In the genomic region with DNA sequence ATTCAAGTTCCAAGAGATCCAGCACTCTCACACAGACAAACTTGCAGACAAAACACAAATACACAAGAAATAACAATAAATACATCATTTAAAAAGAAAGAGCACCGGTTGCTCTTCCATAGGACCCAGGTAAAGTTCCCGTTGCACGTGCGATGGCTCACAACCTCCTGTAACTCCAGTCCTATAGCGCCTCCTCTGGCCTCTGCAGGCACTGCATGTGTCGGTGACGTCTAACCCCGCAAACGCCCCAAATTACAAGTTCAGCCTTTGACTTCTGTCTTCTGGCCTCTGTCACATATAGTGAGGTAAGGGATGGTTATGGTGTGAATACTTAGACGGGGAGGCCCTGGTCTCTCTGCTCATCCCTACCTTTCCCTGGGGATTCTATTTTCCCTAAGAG, we compare ENCODE assay signal across 13 mouse cellular contexts. TPM values are rescaled to one million over a fixed set of nuclear protein-coding genes. Genes with fewer than 3 reads are reported as not detected.
DNase-seq lines count a peak whose midpoint lies in the region; ATAC-seq and TF ChIP-seq lines count a peak whose summit lies in the region.
"Had no signal": no experiment of that assay in that cellular context is flagged by ENCODE, and none has a peak within 500 bp of the region (broad histone marks: within the 10 kb centered on the region; RNA-seq: fewer than 3 reads in every experiment).

No protein-coding gene starts in this region.

- ATAC-seq in kidney, postnatal 0 days (replicated peaks; ENCODE audit: low FRiP score, low read depth): no peak
- ATAC-seq in G1E (ENCODE audit: extremely low read depth, insufficient number of reproducible peaks, low FRiP score, poor library complexity, severe bottlenecking): no peak
- no peak for ATAC-seq in liver, embryonic 13.5 days (ENCODE audit: low read depth)

- peak; percentile 51; the same call in 1 of the 2 replicates for TF ChIP-seq CTCF in kidney, postnatal 0 days (IDR thresholded peaks at IDR 0.05; ENCODE audit: low read depth)
- peak; percentile 44 for TF ChIP-seq CTCF in G1E (IDR thresholded peaks at IDR 0.05; ENCODE audit: low read depth, low read length)

- H3K9ac ChIP-seq in kidney, postnatal 0 days (ENCODE audit: low read depth, low read length): no peak overlapping the region
- no peak overlapping the region for H3K9ac ChIP-seq in liver, embryonic 13.5 days
- H3K9ac ChIP-seq: embryonic facial prominence, embryonic 13.5 days; lung, embryonic 15.5 days; stomach, embryonic 15.5 days had no signal

- no peaks in the 10 kb centered on the region for H3K36me3 ChIP-seq in kidney, postnatal 0 days (ENCODE audit: insufficient read depth, low read length)
- no peaks in the 10 kb centered on the region for H3K36me3 ChIP-seq in G1E (replicated peaks)
- no peaks in the 10 kb centered on the region for H3K36me3 ChIP-seq in liver, embryonic 13.5 days
- H3K36me3 ChIP-seq in midbrain, embryonic 10.5 days: no peaks in the 10 kb centered on the region
- H3K36me3 ChIP-seq: embryonic facial prominence, embryonic 13.5 days; lung, embryonic 15.5 days; stomach, embryonic 15.5 days had no signal

- H3K4me3 ChIP-seq in kidney, postnatal 0 days (replicated peaks; ENCODE audit: low read depth, low read length): no peak overlapping the region
- H3K4me3 ChIP-seq in G1E (ENCODE audit: low read depth, low read length): no peak overlapping the region
- H3K4me3 ChIP-seq in liver, embryonic 13.5 days (replicated peaks): no peak overlapping the region
- H3K4me3 ChIP-seq in midbrain, embryonic 10.5 days: no peak overlapping the region
- H3K4me3 ChIP-seq: embryonic facial prominence, embryonic 13.5 days; lung, embryonic 15.5 days; stomach, embryonic 15.5 days had no signal

- no peak overlapping the region for H3K4me2 ChIP-seq in kidney, postnatal 0 days (ENCODE audit: low read length)
- H3K4me2 ChIP-seq in liver, embryonic 13.5 days: no peak overlapping the region
- H3K4me2 ChIP-seq: embryonic facial prominence, embryonic 13.5 days; heart, embryonic 11.5 days; lung, embryonic 15.5 days; stomach, embryonic 15.5 days had no signal

- 24% methylated on average over 10 of the region's 10 CpGs for WGBS in kidney, postnatal 0 days
- 21% methylated on average over 10 of the region's 10 CpGs for WGBS in liver, embryonic 13.5 days (ENCODE audit: insufficient replicate concordance)
- 30% methylated on average over 10 of the region's 10 CpGs for WGBS in midbrain, embryonic 10.5 days

- H3K27me3 ChIP-seq in kidney, postnatal 0 days (ENCODE audit: insufficient read depth, low read length): 0 out of 2 replicates have a peak, but pooled peaks cover 10% of the 10 kb centered on the region
- peaks cover 3% of the 10 kb centered on the region; the same call in 1 of the 2 replicates for H3K27me3 ChIP-seq in G1E (ENCODE audit: insufficient read depth, low read length)
- H3K27me3 ChIP-seq in liver, embryonic 13.5 days: peaks cover 43% of the 10 kb centered on the region
- H3K27me3 ChIP-seq in midbrain, embryonic 10.5 days (ENCODE audit: low read depth, poor library complexity, severe bottlenecking): peaks cover 40% of the 10 kb centered on the region

- H3K4me1 ChIP-seq in kidney, postnatal 0 days (replicated peaks; ENCODE audit: insufficient read depth, low read length): no peaks in the 10 kb centered on the region
- H3K4me1 ChIP-seq in G1E (ENCODE audit: insufficient read depth, low read depth, low read length): peaks cover 8% of the 10 kb centered on the region
- no peaks in the 10 kb centered on the region for H3K4me1 ChIP-seq in liver, embryonic 13.5 days (replicated peaks)
- H3K4me1 ChIP-seq in midbrain, embryonic 10.5 days: no peaks in the 10 kb centered on the region; the same call in 1 of the 2 replicates
- H3K4me1 ChIP-seq: embryonic facial prominence, embryonic 13.5 days; lung, embryonic 15.5 days; stomach, embryonic 15.5 days had no signal

- H3K9me3 ChIP-seq in kidney, postnatal 0 days (replicated peaks; ENCODE audit: low read length): no peaks in the 10 kb centered on the region; the same call in 1 of the 2 replicates
- peaks cover 7% of the 10 kb centered on the region for H3K9me3 ChIP-seq in G1E (replicated peaks)
- peaks cover 5% of the 10 kb centered on the region for H3K9me3 ChIP-seq in liver, embryonic 13.5 days (replicated peaks)
- peaks cover 13% of the 10 kb centered on the region; the same call in 1 of the 2 replicates for H3K9me3 ChIP-seq in midbrain, embryonic 10.5 days (replicated peaks)

- H3K27ac ChIP-seq in kidney, postnatal 0 days: no peak overlapping the region
- no peak overlapping the region for H3K27ac ChIP-seq in liver, embryonic 13.5 days
- no peak overlapping the region for H3K27ac ChIP-seq in midbrain, embryonic 10.5 days (replicated peaks)
- H3K27ac ChIP-seq: embryonic facial prominence, embryonic 13.5 days; lung, embryonic 15.5 days; stomach, embryonic 15.5 days had no signal

- DNase-seq in kidney, postnatal 0 days (ENCODE audit: low spot score): no peak
- DNase-seq in kidney, adult 9 months: no peak
- DNase-seq in B cell, adult 2 months: peak; percentile 52 to 54
- no peak for DNase-seq in G1E (ENCODE audit: low spot score)
- peak; percentile 37 for DNase-seq in liver, embryonic 13.5 days
- DNase-seq in ovary, adult 18-20 months (ENCODE audit: low spot score): no peak
- no peak for DNase-seq in midbrain, embryonic 10.5 days (ENCODE audit: low spot score)
- DNase-seq: kidney, postnatal 25 days had no signal

RNA-seq across cellular contexts. Expression of a gene that starts 17.9 kb away (rescaled TPM):
- 26.6 and 27.9 TPM in 2 replicates for polyA plus RNA-seq in kidney, postnatal 0 days (2015; fragmentation: Nextera tagmentation; extraction: Ambion mirVana)
- 24.5 and 65.2 TPM in 2 replicates for total RNA-seq in G1E (2014; fragmentation: Nextera tagmentation)
- total RNA-seq in G1E (2017): 58.3 and 60.5 TPM in 2 replicates
- 4.0 and 4.9 TPM in 2 replicates for polyA plus RNA-seq in G1E (2012)
- polyA plus RNA-seq in liver, embryonic 13.5 days (2015; fragmentation: Nextera tagmentation; extraction: Ambion mirVana): 15.6 and 18.4 TPM in 2 replicates
- 22.8 and 26.7 TPM in 2 replicates for polyA plus RNA-seq in midbrain, embryonic 10.5 days (2016; fragmentation: Nextera tagmentation; extraction: Ambion mirVana)

RNA-seq across cellular contexts. Expression of a gene that starts 18.1 kb away (rescaled TPM):
- polyA plus RNA-seq in kidney, postnatal 0 days (2015; fragmentation: Nextera tagmentation; extraction: Ambion mirVana): not detected in 2 replicates
- total RNA-seq in G1E (2014; fragmentation: Nextera tagmentation): not detected in 2 replicates
- 0.06 TPM in 1 of 2 replicates, not detected in the other for total RNA-seq in G1E (2017)
- not detected in 2 replicates for polyA plus RNA-seq in G1E (2012)
- polyA plus RNA-seq in liver, embryonic 13.5 days (2015; fragmentation: Nextera tagmentation; extraction: Ambion mirVana): not detected in 2 replicates
- polyA plus RNA-seq in midbrain, embryonic 10.5 days (2016; fragmentation: Nextera tagmentation; extraction: Ambion mirVana): 25.3 and 26.3 TPM in 2 replicates
- polyA plus RNA-seq: lung, embryonic 15.5 days; neural tube, embryonic 14.5 days had no signal

Comparison
In these comparisons a context has a peak if more than half of its experiments do, and no peak if none do; other contexts are left out.
1. DNase-seq: peak in B cell, adult 2 months (2 of 2) and liver, embryonic 13.5 days (single experiment); none in kidney, postnatal 0 days (single experiment), kidney, adult 9 months (single experiment), G1E (single experiment), ovary, adult 18-20 months (single experiment) and midbrain, embryonic 10.5 days (single experiment).
2. RNA of a gene that starts 18.1 kb away (polyA plus RNA-seq): 25.3 to 26.3 TPM in midbrain, embryonic 10.5 days; not detected in kidney, postnatal 0 days, not detected in G1E and not detected in liver, embryonic 13.5 days; every median in the first group is over 10 times any median in the second.